Mouse (Mus musculus) heart, postnatal 0 days (tissue): ENCODE results near the gene Aftph.

Experiments
- CTCF ChIP-seq: IDR thresholded peaks from 2 replicates; pipeline ENCODE4 v1.5.1; 2016; ENCODE audit warnings: antibody characterized with exemption, control low read depth, low read depth
- EP300 ChIP-seq: IDR thresholded peaks from 2 replicates; pipeline ENCODE4 v1.6.1; 2016; ENCODE audit warnings: antibody characterized with exemption, low read depth

- TF ChIP-seq CTCF (no peak), EP300 (no peak)
Measured at GRCm38 (mm10) chr11:20639918-20640447, 101.4 kb downstream of the Aftph start.
